Mouse (Mus musculus): ENCODE results near the gene Ankrd26. TPM values are rescaled to one million over a fixed set of nuclear protein-coding genes. Genes with fewer than 3 reads are reported as not detected.

The Ankrd26 gene
- total and polyA plus RNA-seq, 3 experiments: 12.7 to 27.8 (median 14.1) TPM

- TF ChIP-seq MAX (IDR thresholded peaks at IDR 0.05; ENCODE audit: low read length) (no peak), KAT2A (conservative IDR thresholded peaks at IDR 0.05; ENCODE audit: low read depth, low read length) (no peak), ZC3H11A (IDR thresholded peaks at IDR 0.05; ENCODE audit: low read depth, low read length) (no peak), TCF12 (IDR thresholded peaks at IDR 0.05; ENCODE audit: low read depth, low read length) (no peak), MAFK (IDR thresholded peaks at IDR 0.05; ENCODE audit: borderline replicate concordance, low read depth, low read length) (no peak), ZNF384 (IDR thresholded peaks at IDR 0.05; ENCODE audit: low read depth, low read length) (no peak), ZKSCAN1 (IDR thresholded peaks at IDR 0.05; ENCODE audit: low read depth, low read length) (no peak), POLR2AphosphoS5 (IDR thresholded peaks at IDR 0.05; ENCODE audit: borderline replicate concordance, low read depth, low read length) (no peak), POLR2A (IDR thresholded peaks at IDR 0.05; ENCODE audit: control insufficient read depth in 1 of 2, insufficient read depth in 1 of 2, low read depth in 1 of 2, low read length in 2 of 2, poor library complexity in 1 of 2) (no peak), CHD2 (IDR thresholded peaks at IDR 0.05; ENCODE audit: low read length) (no peak), ETS1 (IDR thresholded peaks at IDR 0.05; ENCODE audit: low read depth, low read length) (no peak), E2F4 (IDR thresholded peaks at IDR 0.05; ENCODE audit: borderline replicate concordance, low read depth, low read length) (no peak), MEF2A (IDR thresholded peaks at IDR 0.05; ENCODE audit: extremely low read depth, insufficient replicate concordance, low read depth, low read length, poor library complexity, severe bottlenecking) (no peak), HCFC1 (IDR thresholded peaks at IDR 0.05; ENCODE audit: low read depth, low read length) (no peak), CHD1 (IDR thresholded peaks at IDR 0.05; ENCODE audit: low read depth, low read length) (no peak)
- no peak overlapping the region for H3K9ac ChIP-seq (ENCODE audit: control insufficient read depth, low read depth, low read length, poor library complexity, severe bottlenecking)
Measured at GRCm38 (mm10) chr6:118603825-118604224, 41.8 kb upstream of the Ankrd26 start.

DNA sequence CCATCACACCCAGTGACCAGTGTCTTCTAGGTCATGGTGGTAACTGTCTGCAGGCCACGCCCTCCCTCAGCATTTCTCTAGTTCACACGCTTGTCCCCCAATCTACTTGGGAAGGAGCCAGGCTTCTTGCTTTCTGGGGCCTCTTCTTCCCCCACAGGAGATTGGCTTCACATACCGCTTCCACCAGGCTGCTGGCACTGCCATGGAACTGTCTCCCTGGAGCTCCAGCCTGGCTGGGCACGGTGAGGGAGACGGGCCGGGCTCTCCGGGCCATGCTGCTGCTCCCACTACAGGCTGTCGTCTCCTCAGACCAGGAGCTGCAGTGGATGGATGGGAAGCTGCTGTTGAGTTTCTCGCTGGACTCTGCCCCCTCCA lies 33.6 kb upstream of the Ankrd26 start:
- TF ChIP-seq POLR2AphosphoS5 (IDR thresholded peaks at IDR 0.05; ENCODE audit: borderline replicate concordance, low read depth, low read length) (no peak), JUND (IDR thresholded peaks at IDR 0.05; ENCODE audit: low read depth, low read length) (no peak), MAZ (IDR thresholded peaks at IDR 0.05; ENCODE audit: low read depth, low read length) (no peak), ZKSCAN1 (IDR thresholded peaks at IDR 0.05; ENCODE audit: low read depth, low read length) (no peak), ELF1 (IDR thresholded peaks at IDR 0.05; ENCODE audit: low read depth, low read length) (no peak)
- H3K4me1 ChIP-seq (ENCODE audit: control insufficient read depth in 1 of 2, insufficient read depth in 2 of 2, low read length in 2 of 2): no peaks in the 10 kb centered on the region
- H3K9me3 ChIP-seq (replicated peaks; ENCODE audit: insufficient read depth, low read length): no peaks in the 10 kb centered on the region
- no peak overlapping the region for H3K27ac ChIP-seq (ENCODE audit: control insufficient read depth, low read depth, low read length)
- H3K36me3 ChIP-seq (ENCODE audit: control insufficient read depth in 1 of 2, insufficient read depth in 2 of 2, low read length in 2 of 2): no peaks in the 10 kb centered on the region
- no peak for DNase-seq (ENCODE audit: low read depth, low spot score)
- no peaks in the 10 kb centered on the region for H3K79me2 ChIP-seq (ENCODE audit: control insufficient read depth, insufficient read depth, low read length, poor library complexity)
- H3K9ac ChIP-seq (ENCODE audit: control insufficient read depth, low read depth, low read length, poor library complexity, severe bottlenecking): no peak overlapping the region
- no peak overlapping the region for H3K4me3 ChIP-seq (ENCODE audit: control insufficient read depth in 1 of 2, insufficient read depth in 1 of 2, low read depth in 2 of 2, low read length in 2 of 2)
- H3K27me3 ChIP-seq (ENCODE audit: control insufficient read depth in 1 of 2, insufficient read depth in 2 of 2, low read length in 2 of 2): no peaks in the 10 kb centered on the region

More at GRCm38 (mm10) chr6:118603825-118604224, 41.8 kb upstream of the Ankrd26 start:
- H3K79me2 ChIP-seq (ENCODE audit: control insufficient read depth, insufficient read depth, low read length, poor library complexity): no peaks in the 10 kb centered on the region
- H3K36me3 ChIP-seq (ENCODE audit: control insufficient read depth in 1 of 2, insufficient read depth in 2 of 2, low read length in 2 of 2): no peaks in the 10 kb centered on the region
- no peak for DNase-seq (ENCODE audit: low read depth, low spot score)
- H3K4me3 ChIP-seq (ENCODE audit: control insufficient read depth in 1 of 2, insufficient read depth in 1 of 2, low read depth in 2 of 2, low read length in 2 of 2): no peak overlapping the region
- no peaks in the 10 kb centered on the region for H3K9me3 ChIP-seq (replicated peaks; ENCODE audit: insufficient read depth, low read length)
- no peaks in the 10 kb centered on the region for H3K4me1 ChIP-seq (ENCODE audit: control insufficient read depth in 1 of 2, insufficient read depth in 2 of 2, low read length in 2 of 2)
- H3K27ac ChIP-seq (ENCODE audit: control insufficient read depth, low read depth, low read length): no peak overlapping the region
- H3K27me3 ChIP-seq (ENCODE audit: control insufficient read depth in 1 of 2, insufficient read depth in 2 of 2, low read length in 2 of 2): no peaks in the 10 kb centered on the region
